Mouse (Mus musculus): ENCODE results near the gene Zbtb37. TPM values are rescaled to one million over a fixed set of nuclear protein-coding genes. Genes with fewer than 3 reads are reported as not detected.

The Zbtb37 gene
- polyA plus RNA-seq, 1 experiment from 2014 or later, result 4.0 TPM

DNA sequence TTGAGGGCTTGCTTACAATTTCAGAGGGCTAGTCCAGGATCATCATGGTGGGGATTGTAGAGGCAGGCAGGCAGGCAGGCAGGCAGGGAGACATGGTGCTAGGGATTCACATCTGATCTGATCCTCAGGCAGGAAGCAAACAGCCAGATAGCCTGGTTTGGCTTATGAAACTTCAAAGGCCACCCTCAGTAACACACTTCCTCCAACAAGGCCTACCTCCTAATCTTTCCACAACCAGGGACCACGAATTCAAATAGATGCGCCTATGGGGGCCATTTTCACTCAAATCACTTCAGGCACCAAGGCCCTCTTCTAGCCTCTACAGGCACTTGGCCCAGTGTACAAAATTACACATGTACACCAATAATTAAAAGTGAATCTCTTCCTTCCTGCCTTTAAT lies 7.5 kb downstream of the Zbtb37 start:
- WGBS, result 93% methylated on average over 2 of the region's 2 CpGs
- H3K9me3 ChIP-seq (ENCODE audit: control insufficient read depth), result no peaks in the 10 kb centered on the region
- ATAC-seq, result no peak
- H3K4me3 ChIP-seq (ENCODE audit: low read depth, low read length), result no peak overlapping the region
- TF ChIP-seq CTCF (IDR thresholded peaks at IDR 0.05; ENCODE audit: low read depth), result no peak
- H3K4me1 ChIP-seq (replicated peaks; ENCODE audit: control insufficient read depth, insufficient read depth, low read length), result no peaks in the 10 kb centered on the region
- H3K4me2 ChIP-seq (replicated peaks; ENCODE audit: low read depth), result no peak overlapping the region
- H3K27ac ChIP-seq (ENCODE audit: low read depth, low read length), result no peak overlapping the region
- H3K27me3 ChIP-seq (replicated peaks; ENCODE audit: control insufficient read depth, insufficient read depth, low read length), result no peaks in the 10 kb centered on the region
- H3K9ac ChIP-seq (ENCODE audit: low read depth, low read length), result no peak overlapping the region
- peaks cover 9% of the 10 kb centered on the region; the same call in 1 of the 2 replicates for H3K36me3 ChIP-seq (ENCODE audit: control insufficient read depth, insufficient read depth)

DNA sequence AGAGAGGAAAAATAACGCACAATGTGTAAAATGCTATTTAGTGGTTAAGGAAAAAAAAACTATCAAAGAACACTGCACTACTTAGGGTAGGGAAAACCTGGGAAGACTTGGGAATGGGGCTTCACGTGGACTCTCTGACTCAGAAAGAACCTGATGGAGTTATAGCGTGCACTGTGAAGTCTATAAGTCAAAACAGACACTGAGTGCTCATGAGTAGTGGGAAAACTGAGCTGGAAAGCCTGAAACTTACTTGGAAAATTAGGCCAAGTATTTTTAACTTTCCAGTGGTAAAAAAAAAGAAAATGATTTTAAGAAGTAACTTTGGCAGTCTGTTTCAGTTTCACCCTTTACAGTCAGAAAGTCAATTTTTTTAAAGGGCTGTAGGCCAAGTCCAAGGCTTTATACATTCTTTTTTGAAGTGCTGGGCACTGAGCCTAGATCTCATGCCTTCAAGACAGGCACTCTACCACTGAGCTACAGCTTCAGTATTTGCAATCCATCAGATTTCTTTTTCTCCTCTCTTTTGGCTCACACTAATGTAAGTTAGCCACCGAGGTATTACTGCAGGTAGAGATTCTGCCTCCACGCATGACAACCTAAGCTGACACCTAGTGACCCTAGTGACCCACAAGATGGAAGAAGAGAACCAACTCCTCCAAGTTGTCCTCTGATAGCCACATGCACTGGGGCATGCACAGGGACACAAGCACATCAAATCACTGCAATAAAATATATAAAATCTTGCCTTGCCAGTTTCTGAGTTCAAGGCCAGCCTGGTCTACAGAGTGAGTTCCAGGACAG lies 9.0 kb downstream of the Zbtb37 start:
- TF ChIP-seq CTCF (IDR thresholded peaks at IDR 0.05; ENCODE audit: low read depth), result no peak
- H3K9ac ChIP-seq (ENCODE audit: low read depth, low read length), result no peak overlapping the region
- no peak overlapping the region for H3K27ac ChIP-seq (ENCODE audit: low read depth, low read length)
- no peak for ATAC-seq
- 0 out of 2 replicates have a peak, but pooled peaks cover 6% of the 10 kb centered on the region for H3K36me3 ChIP-seq (ENCODE audit: control insufficient read depth, insufficient read depth)
- no peaks in the 10 kb centered on the region for H3K4me1 ChIP-seq (replicated peaks; ENCODE audit: control insufficient read depth, insufficient read depth, low read length)
- H3K9me3 ChIP-seq (ENCODE audit: control insufficient read depth), result no peaks in the 10 kb centered on the region
- H3K27me3 ChIP-seq (replicated peaks; ENCODE audit: control insufficient read depth, insufficient read depth, low read length), result no peaks in the 10 kb centered on the region
- H3K4me3 ChIP-seq (ENCODE audit: low read depth, low read length), result no peak overlapping the region
- WGBS, result 73% methylated on average over 5 of the region's 5 CpGs
- H3K4me2 ChIP-seq (replicated peaks; ENCODE audit: low read depth), result no peak overlapping the region

DNA sequence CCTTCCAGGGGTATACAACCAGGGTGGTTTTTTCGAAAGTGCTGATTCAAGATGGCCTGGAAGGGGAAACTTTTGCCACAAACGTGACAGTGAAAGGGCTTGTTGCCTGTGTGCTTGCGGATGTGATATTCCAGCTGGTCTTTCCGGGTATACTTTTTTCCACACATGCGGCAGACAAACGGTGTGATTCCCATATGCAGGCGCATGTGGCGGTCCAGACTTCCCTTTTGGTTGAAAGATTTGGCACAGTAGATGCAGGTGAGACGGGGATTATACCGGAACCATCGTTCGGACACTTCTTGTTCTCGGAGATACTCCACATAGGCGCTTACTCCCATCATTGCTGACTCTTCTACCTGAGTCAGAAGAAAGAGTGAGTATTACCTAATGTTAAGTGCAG lies 14.6 kb downstream of the Zbtb37 start:
- Histone ChIP-seq H3K27ac (ENCODE audit: low read depth, low read length) (no peak overlapping the region), H3K4me3 (ENCODE audit: low read depth, low read length) (no peak overlapping the region), H3K27me3 (replicated peaks; ENCODE audit: control insufficient read depth, insufficient read depth, low read length) (no peaks in the 10 kb centered on the region), H3K4me1 (replicated peaks; ENCODE audit: control insufficient read depth, insufficient read depth, low read length) (no peaks in the 10 kb centered on the region; the same call in 1 of the 2 replicates), H3K36me3 (ENCODE audit: control insufficient read depth, insufficient read depth) (peaks cover 20% of the 10 kb centered on the region; the same call in 1 of the 2 replicates), H3K4me2 (replicated peaks; ENCODE audit: low read depth) (no peak overlapping the region), H3K9me3 (ENCODE audit: control insufficient read depth) (no peaks in the 10 kb centered on the region), H3K9ac (ENCODE audit: low read depth, low read length) (no peak overlapping the region)
- TF ChIP-seq CTCF (IDR thresholded peaks at IDR 0.05; ENCODE audit: low read depth), result no peak
- no peak for ATAC-seq
- WGBS, result 96% methylated on average over 14 of the region's 14 CpGs

- Histone ChIP-seq H3K9ac (ENCODE audit: low read depth, low read length) (no peak overlapping the region), H3K9me3 (ENCODE audit: control insufficient read depth) (no peaks in the 10 kb centered on the region), H3K4me1 (replicated peaks; ENCODE audit: control insufficient read depth, insufficient read depth, low read length) (no peaks in the 10 kb centered on the region; the same call in 1 of the 2 replicates), H3K4me3 (ENCODE audit: low read depth, low read length) (no peak overlapping the region), H3K27ac (ENCODE audit: low read depth, low read length) (no peak overlapping the region), H3K36me3 (ENCODE audit: control insufficient read depth, insufficient read depth) (peaks cover 22% of the 10 kb centered on the region; the same call in 1 of the 2 replicates), H3K4me2 (replicated peaks; ENCODE audit: low read depth) (no peak overlapping the region), H3K27me3 (replicated peaks; ENCODE audit: control insufficient read depth, insufficient read depth, low read length) (no peaks in the 10 kb centered on the region)
- TF ChIP-seq CTCF (IDR thresholded peaks at IDR 0.05; ENCODE audit: low read depth), result no peak
- 45% methylated on average over 2 of the region's 2 CpGs for WGBS
- ATAC-seq, result peak; percentile 68; the same call in 1 of the 2 replicates
These were observed 18.3 kb downstream of the Zbtb37 start for GRCm38 (mm10) chr1:161016378-161016777.

- Histone ChIP-seq H3K36me3 (ENCODE audit: control insufficient read depth, insufficient read depth) (peaks cover 4% of the 10 kb centered on the region; the same call in 1 of the 2 replicates), H3K27ac (ENCODE audit: low read depth, low read length) (no peak overlapping the region), H3K9ac (ENCODE audit: low read depth, low read length) (no peak overlapping the region), H3K4me1 (replicated peaks; ENCODE audit: control insufficient read depth, insufficient read depth, low read length) (no peaks in the 10 kb centered on the region; the same call in 1 of the 2 replicates), H3K27me3 (replicated peaks; ENCODE audit: control insufficient read depth, insufficient read depth, low read length) (no peaks in the 10 kb centered on the region), H3K4me3 (ENCODE audit: low read depth, low read length) (no peak overlapping the region), H3K4me2 (replicated peaks; ENCODE audit: low read depth) (no peak overlapping the region), H3K9me3 (ENCODE audit: control insufficient read depth) (no peaks in the 10 kb centered on the region)
- TF ChIP-seq CTCF (IDR thresholded peaks at IDR 0.05; ENCODE audit: low read depth), result no peak
- 82% methylated on average over 4 of the region's 4 CpGs for WGBS
- ATAC-seq, result no peak
These were observed 24.2 kb downstream of the Zbtb37 start for GRCm38 (mm10) chr1:161010436-161010835.

DNA sequence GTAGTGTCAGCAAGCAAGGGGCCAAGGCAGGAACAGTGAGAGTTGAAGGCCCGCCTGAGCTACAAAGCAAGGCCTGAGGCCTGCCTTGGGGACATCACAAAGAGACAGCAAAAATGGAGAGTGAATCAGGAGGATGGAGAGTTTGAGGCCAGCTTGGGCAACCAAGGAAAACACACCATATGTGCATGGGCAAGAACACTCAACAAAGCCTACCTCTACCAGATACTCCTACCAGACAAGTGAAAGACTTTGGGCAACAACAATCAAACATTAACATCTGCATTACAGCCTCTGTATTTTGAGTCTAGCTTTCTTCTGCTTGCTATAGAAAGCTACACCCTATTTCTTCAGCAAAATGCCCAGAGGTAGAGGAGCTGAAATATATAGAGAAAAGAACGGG lies 26.6 kb downstream of the Zbtb37 start:
- Histone ChIP-seq H3K9ac (ENCODE audit: low read depth, low read length) (no peak overlapping the region), H3K9me3 (ENCODE audit: control insufficient read depth) (no peaks in the 10 kb centered on the region), H3K4me3 (ENCODE audit: low read depth, low read length) (no peak overlapping the region), H3K4me2 (replicated peaks; ENCODE audit: low read depth) (no peak overlapping the region), H3K27ac (ENCODE audit: low read depth, low read length) (no peak overlapping the region), H3K27me3 (replicated peaks; ENCODE audit: control insufficient read depth, insufficient read depth, low read length) (no peaks in the 10 kb centered on the region), H3K4me1 (replicated peaks; ENCODE audit: control insufficient read depth, insufficient read depth, low read length) (no peaks in the 10 kb centered on the region), H3K36me3 (ENCODE audit: control insufficient read depth, insufficient read depth) (peaks cover 4% of the 10 kb centered on the region; the same call in 1 of the 2 replicates)
- TF ChIP-seq CTCF (IDR thresholded peaks at IDR 0.05; ENCODE audit: low read depth), result no peak
- 89% methylated on average over 2 of the region's 2 CpGs for WGBS
- no peak for ATAC-seq

Data from intestine, postnatal 0 days (tissue).